Mouse (Mus musculus): ENCODE results near the gene Tas2r106. TPM values are rescaled to one million over a fixed set of nuclear protein-coding genes. Genes with fewer than 3 reads are reported as not detected.

Tas2r106 gene
- polyA plus RNA-seq (2015; fragmentation: Nextera tagmentation; extraction: Ambion mirVana), result not detected in 2 replicates

GRCm38 (mm10) chr6:131678786-131679185 lies at the start of gene Tas2r106:
Gene Tas2r106 (minus strand): TSS chr6:131678886.
- Histone ChIP-seq H3K4me2 (ENCODE audit: low read depth, low read length) (no peak within 1 kb of the TSS), H3K27ac (ENCODE audit: low read length) (no peak within 1 kb of the TSS), H3K9me3 (replicated peaks; ENCODE audit: control insufficient read depth, low read length) (0 out of 2 replicates have a peak, but pooled peaks cover 2% of the 10 kb centered on the region), H3K4me3 (ENCODE audit: low read length) (no peak within 1 kb of the TSS), H3K36me3 (ENCODE audit: control insufficient read depth, insufficient read depth) (no peaks in the 10 kb centered on the region), H3K9ac (ENCODE audit: low read length) (no peak within 1 kb of the TSS), H3K4me1 (ENCODE audit: control insufficient read depth, insufficient read depth, low read length) (no peaks in the 10 kb centered on the region), H3K27me3 (ENCODE audit: control insufficient read depth, insufficient read depth, low read length) (no peaks in the 10 kb centered on the region)
- no peak for ATAC-seq (replicated peaks; ENCODE audit: extremely low read depth, insufficient read depth, low FRiP score)
- WGBS, result 60% methylated on average over 3 of the region's 3 CpGs

- Histone ChIP-seq H3K4me1 (ENCODE audit: control insufficient read depth, insufficient read depth, low read length) (no peaks in the 10 kb centered on the region), H3K4me2 (ENCODE audit: low read depth, low read length) (no peak overlapping the region), H3K9me3 (replicated peaks; ENCODE audit: control insufficient read depth, low read length) (peaks cover 2% of the 10 kb centered on the region; the same call in 1 of the 2 replicates), H3K27ac (ENCODE audit: low read length) (no peak overlapping the region), H3K27me3 (ENCODE audit: control insufficient read depth, insufficient read depth, low read length) (no peaks in the 10 kb centered on the region), H3K9ac (ENCODE audit: low read length) (no peak overlapping the region), H3K4me3 (ENCODE audit: low read length) (no peak overlapping the region), H3K36me3 (ENCODE audit: control insufficient read depth, insufficient read depth) (no peaks in the 10 kb centered on the region)
- WGBS, result 37% methylated on average over 7 of the region's 7 CpGs
- ATAC-seq (replicated peaks; ENCODE audit: extremely low read depth, insufficient read depth, low FRiP score), result no peak
Measured at GRCm38 (mm10) chr6:131712803-131713202, 34.1 kb upstream of the Tas2r106 start.

- Histone ChIP-seq H3K27me3 (ENCODE audit: control insufficient read depth, insufficient read depth, low read length) (no peaks in the 10 kb centered on the region), H3K27ac (ENCODE audit: low read length) (no peak within 1 kb of the TSS), H3K4me3 (ENCODE audit: low read length) (no peak within 1 kb of the TSS), H3K9ac (ENCODE audit: low read length) (no peak within 1 kb of the TSS), H3K4me2 (ENCODE audit: low read depth, low read length) (no peak within 1 kb of the TSS), H3K36me3 (ENCODE audit: control insufficient read depth, insufficient read depth) (no peaks in the 10 kb centered on the region), H3K4me1 (ENCODE audit: control insufficient read depth, insufficient read depth, low read length) (no peaks in the 10 kb centered on the region), H3K9me3 (replicated peaks; ENCODE audit: control insufficient read depth, low read length) (peaks cover 4% of the 10 kb centered on the region)
- no peak for ATAC-seq (replicated peaks; ENCODE audit: extremely low read depth, insufficient read depth, low FRiP score)
Measured at GRCm38 (mm10) chr6:131689963-131690362, 11.3 kb upstream of the Tas2r106 start, which contains the start of gene Tas2r114. Gene Tas2r114 (minus strand): TSS chr6:131690063.

GRCm38 (mm10) chr6:131687395-131687794 lies 8.7 kb upstream of the Tas2r106 start, which contains the start of gene Tas2r105:
Gene Tas2r105 (minus strand): TSS chr6:131687495.
- no peak within 1 kb of the TSS for H3K4me2 ChIP-seq (ENCODE audit: low read depth, low read length)
- H3K9ac ChIP-seq (ENCODE audit: low read length), result no peak within 1 kb of the TSS
- no peak for ATAC-seq (replicated peaks; ENCODE audit: extremely low read depth, insufficient read depth, low FRiP score)
- no peaks in the 10 kb centered on the region for H3K4me1 ChIP-seq (ENCODE audit: control insufficient read depth, insufficient read depth, low read length)
- H3K27me3 ChIP-seq (ENCODE audit: control insufficient read depth, insufficient read depth, low read length), result no peaks in the 10 kb centered on the region
- no peak within 1 kb of the TSS for H3K27ac ChIP-seq (ENCODE audit: low read length)
- WGBS, result 67% methylated on average over 1 of the region's 1 CpGs
- H3K4me3 ChIP-seq (ENCODE audit: low read length), result no peak within 1 kb of the TSS
- H3K9me3 ChIP-seq (replicated peaks; ENCODE audit: control insufficient read depth, low read length), result peaks cover 6% of the 10 kb centered on the region
- no peaks in the 10 kb centered on the region for H3K36me3 ChIP-seq (ENCODE audit: control insufficient read depth, insufficient read depth)

- ATAC-seq (replicated peaks; ENCODE audit: extremely low read depth, insufficient read depth, low FRiP score), result no peak
- Histone ChIP-seq H3K27ac (ENCODE audit: low read length) (no peak within 1 kb of the TSS), H3K9ac (ENCODE audit: low read length) (no peak within 1 kb of the TSS), H3K36me3 (ENCODE audit: control insufficient read depth, insufficient read depth) (no peaks in the 10 kb centered on the region), H3K4me3 (ENCODE audit: low read length) (no peak within 1 kb of the TSS), H3K9me3 (replicated peaks; ENCODE audit: control insufficient read depth, low read length) (peaks cover 4% of the 10 kb centered on the region), H3K4me2 (ENCODE audit: low read depth, low read length) (no peak within 1 kb of the TSS), H3K27me3 (ENCODE audit: control insufficient read depth, insufficient read depth, low read length) (no peaks in the 10 kb centered on the region), H3K4me1 (ENCODE audit: control insufficient read depth, insufficient read depth, low read length) (no peaks in the 10 kb centered on the region)
- WGBS, result 60% methylated on average over 1 of the region's 1 CpGs
Measured at GRCm38 (mm10) chr6:131685644-131686043, 7.0 kb upstream of the Tas2r106 start, which contains the start of gene Tas2r104. Gene Tas2r104 (minus strand): TSS chr6:131685744.

- Histone ChIP-seq H3K9ac (ENCODE audit: low read length) (no peak within 1 kb of the TSS), H3K27ac (ENCODE audit: low read length) (no peak within 1 kb of the TSS), H3K4me2 (ENCODE audit: low read depth, low read length) (no peak within 1 kb of the TSS), H3K27me3 (ENCODE audit: control insufficient read depth, insufficient read depth, low read length) (no peaks in the 10 kb centered on the region), H3K4me3 (ENCODE audit: low read length) (no peak within 1 kb of the TSS), H3K4me1 (ENCODE audit: control insufficient read depth, insufficient read depth, low read length) (no peaks in the 10 kb centered on the region), H3K36me3 (ENCODE audit: control insufficient read depth, insufficient read depth) (no peaks in the 10 kb centered on the region), H3K9me3 (replicated peaks; ENCODE audit: control insufficient read depth, low read length) (no peaks in the 10 kb centered on the region)
- ATAC-seq (replicated peaks; ENCODE audit: extremely low read depth, insufficient read depth, low FRiP score), result no peak
Measured at GRCm38 (mm10) chr6:131660049-131660448, 18.6 kb downstream of the Tas2r106 start, which contains the start of gene Tas2r107. Gene Tas2r107 (minus strand): TSS chr6:131660149.

- no peaks in the 10 kb centered on the region for H3K27me3 ChIP-seq (ENCODE audit: control insufficient read depth, insufficient read depth, low read length)
- H3K9ac ChIP-seq (ENCODE audit: low read length), result no peak within 1 kb of the TSS
- WGBS, result 67% methylated on average over 3 of the region's 3 CpGs
- no peaks in the 10 kb centered on the region for H3K4me1 ChIP-seq (ENCODE audit: control insufficient read depth, insufficient read depth, low read length)
- no peak within 1 kb of the TSS for H3K4me2 ChIP-seq (ENCODE audit: low read depth, low read length)
- ATAC-seq (replicated peaks; ENCODE audit: extremely low read depth, insufficient read depth, low FRiP score), result no peak
- H3K4me3 ChIP-seq (ENCODE audit: low read length), result no peak within 1 kb of the TSS
- no peaks in the 10 kb centered on the region for H3K36me3 ChIP-seq (ENCODE audit: control insufficient read depth, insufficient read depth)
- no peak within 1 kb of the TSS for H3K27ac ChIP-seq (ENCODE audit: low read length)
- 0 out of 2 replicates have a peak, but pooled peaks cover 6% of the 10 kb centered on the region for H3K9me3 ChIP-seq (replicated peaks; ENCODE audit: control insufficient read depth, low read length)
Measured at GRCm38 (mm10) chr6:131630812-131631211, 47.9 kb downstream of the Tas2r106 start, which contains the start of gene Tas2r130. Gene Tas2r130 (minus strand): TSS chr6:131630912.

Other genes with a start within 250 kb of the Tas2r106 start
- gene 5430401F13Rik, start 192.5 kb downstream of the Tas2r106 start, polyA plus RNA-seq (2015; fragmentation: Nextera tagmentation; extraction: Ambion mirVana), result not detected in 2 replicates
- gene Gm6619, start 192.5 kb downstream of the Tas2r106 start, polyA plus RNA-seq (2015; fragmentation: Nextera tagmentation; extraction: Ambion mirVana), result not detected in 2 replicates
- not detected in 2 replicates for gene Tas2r130, start 48.0 kb downstream of the Tas2r106 start, polyA plus RNA-seq (2015; fragmentation: Nextera tagmentation; extraction: Ambion mirVana)
- not detected in 2 replicates for gene Tas2r107, start 18.7 kb downstream of the Tas2r106 start, polyA plus RNA-seq (2015; fragmentation: Nextera tagmentation; extraction: Ambion mirVana)
- gene Tas2r104, start 6.9 kb upstream of the Tas2r106 start, polyA plus RNA-seq (2015; fragmentation: Nextera tagmentation; extraction: Ambion mirVana), result not detected in 2 replicates
- gene Tas2r105, start 8.6 kb upstream of the Tas2r106 start, polyA plus RNA-seq (2015; fragmentation: Nextera tagmentation; extraction: Ambion mirVana), result not detected in 2 replicates
- not detected in 2 replicates for gene Tas2r114, start 11.2 kb upstream of the Tas2r106 start, polyA plus RNA-seq (2015; fragmentation: Nextera tagmentation; extraction: Ambion mirVana)